Mouse (Mus musculus) inflammation-experienced regulatory T-cells, adult 6 months (primary cell): ENCODE measurements at regions not wholly inside any gene's neighbourhood (a gene's known extent, or its start where the extent isn't known, plus 50 kb on each side); places are given as distances from the start of the nearest gene placed in this dataset.

Source experiments
- ATAC-seq: one replicate; pipeline ENCODE4 v1.8.0; 2017

- ATAC-seq: no peak
These were observed 239.2 kb upstream of the Tbx3 start for GRCm38 (mm10) chr5:119431271-119431756.

DNA sequence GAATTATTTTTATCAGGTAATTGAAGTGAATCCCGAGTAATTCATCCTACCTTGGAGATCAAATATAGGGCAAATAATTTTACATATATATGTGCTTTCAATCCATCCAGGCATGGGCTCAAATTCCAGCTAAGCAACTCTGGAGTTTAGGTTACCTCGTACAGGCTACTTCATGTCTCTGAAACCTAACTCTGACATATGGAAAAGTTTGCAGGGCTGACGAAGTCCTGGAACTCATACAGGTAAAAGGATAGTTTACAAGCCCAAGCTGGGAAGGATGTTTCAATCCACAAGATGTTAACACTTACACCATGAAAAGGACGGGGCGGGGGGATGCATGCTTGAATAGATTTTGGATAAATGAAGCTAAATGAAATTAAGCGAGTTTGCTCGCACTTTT lies 235.9 kb upstream of the Tbx3 start:
- ATAC-seq: no peak

DNA sequence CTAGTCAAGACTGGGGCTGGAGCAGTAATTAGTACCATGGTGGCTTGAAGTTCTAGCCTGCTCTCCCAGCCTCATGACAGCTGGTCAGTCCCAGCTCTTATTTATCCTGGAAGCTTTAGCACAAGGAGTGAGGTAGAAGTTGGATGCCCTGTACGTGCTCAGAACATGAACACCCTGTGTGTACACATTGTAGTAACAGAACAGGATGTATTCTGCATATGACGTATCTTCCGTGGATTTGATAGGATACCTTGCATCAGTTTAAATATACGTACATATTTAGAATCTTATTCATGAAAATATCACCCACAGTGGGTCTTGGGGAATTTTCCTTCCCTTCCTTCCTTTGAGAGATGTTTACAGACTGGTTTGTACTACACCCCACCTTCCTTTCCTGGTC lies 222.0 kb upstream of the Tbx3 start:
- no peak for ATAC-seq

GRCm38 (mm10) chr5:119449166-119449565 lies 221.3 kb upstream of the Tbx3 start:
- no peak for ATAC-seq

- ATAC-seq: no peak
These were observed 210.7 kb upstream of the Tbx3 start for GRCm38 (mm10) chr5:119459751-119460150.

- no peak for ATAC-seq
These were observed 207.6 kb upstream of the Tbx3 start for GRCm38 (mm10) chr5:119462659-119463530.

GRCm38 (mm10) chr5:119464553-119464952 lies 205.9 kb upstream of the Tbx3 start:
- no peak for ATAC-seq

- ATAC-seq: no peak
These were observed 203.0 kb upstream of the Tbx3 start for GRCm38 (mm10) chr5:119467346-119468085.

- no peak for ATAC-seq
These were observed 192.5 kb upstream of the Tbx3 start for GRCm38 (mm10) chr5:119477926-119478325.

DNA sequence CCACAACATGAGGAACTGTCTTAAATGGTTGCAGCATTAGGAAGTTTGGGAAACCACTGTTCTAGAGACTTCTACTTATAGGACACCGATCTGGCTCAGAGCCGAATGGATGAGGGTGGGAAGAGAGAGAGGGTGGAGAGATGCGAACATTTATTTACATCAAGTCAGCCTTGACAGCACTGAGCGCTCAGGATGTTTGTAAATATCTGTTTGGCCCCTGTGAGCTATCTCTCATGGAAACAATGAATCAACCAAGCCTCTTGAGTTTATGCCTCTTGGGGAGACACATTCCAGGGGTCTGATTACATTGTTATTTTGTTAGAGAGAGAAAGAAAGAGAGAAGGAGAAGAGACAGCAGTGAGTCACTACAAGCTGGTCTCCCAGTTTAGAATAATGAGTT lies 192.1 kb upstream of the Tbx3 start:
- ATAC-seq: no peak

- ATAC-seq: no peak
These were observed 190.0 kb upstream of the Tbx3 start for GRCm38 (mm10) chr5:119480191-119481190.

- no peak for ATAC-seq
These were observed 186.8 kb upstream of the Tbx3 start for GRCm38 (mm10) chr5:119483706-119484105.

DNA sequence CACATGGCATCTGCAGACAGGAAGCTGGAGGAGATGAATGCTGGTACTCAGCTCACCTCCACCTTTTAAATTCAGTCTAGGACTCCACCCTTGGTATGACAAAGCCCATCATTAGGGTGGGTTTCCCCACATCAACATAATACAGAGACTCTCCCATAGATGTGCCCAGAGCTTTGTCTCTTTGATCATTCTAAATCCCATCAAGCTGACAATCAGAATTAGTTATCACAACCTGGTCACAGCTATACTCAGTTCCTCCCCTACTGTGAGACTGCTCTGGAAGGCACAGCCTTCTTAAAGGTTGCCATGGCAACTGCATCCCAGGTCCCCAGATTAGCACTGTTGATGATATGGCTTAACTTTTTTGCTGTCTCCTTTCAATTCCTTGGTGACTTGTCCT lies 184.3 kb upstream of the Tbx3 start:
- ATAC-seq: no peak

GRCm38 (mm10) chr5:119487184-119487583 lies 183.3 kb upstream of the Tbx3 start:
- no peak for ATAC-seq

DNA sequence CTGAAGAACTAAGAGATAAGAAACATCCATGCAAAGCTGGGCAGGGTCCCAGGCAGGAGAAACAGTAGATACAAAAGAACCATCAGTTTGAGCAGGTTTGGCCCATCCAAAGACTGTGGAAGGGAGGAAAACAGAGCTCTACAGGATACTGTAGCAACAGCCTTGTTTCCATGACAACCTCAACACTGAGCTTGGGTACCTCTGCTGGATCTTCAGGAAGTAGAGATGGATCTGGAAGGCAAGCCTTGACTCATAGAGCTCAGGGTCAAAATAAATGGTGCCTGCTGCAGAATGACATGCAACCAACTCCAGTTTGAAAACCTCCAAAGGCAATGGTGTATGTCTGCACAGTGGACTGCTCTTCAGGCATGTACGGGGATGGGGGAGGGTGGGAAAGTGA lies 173.0 kb upstream of the Tbx3 start:
- ATAC-seq: no peak

DNA sequence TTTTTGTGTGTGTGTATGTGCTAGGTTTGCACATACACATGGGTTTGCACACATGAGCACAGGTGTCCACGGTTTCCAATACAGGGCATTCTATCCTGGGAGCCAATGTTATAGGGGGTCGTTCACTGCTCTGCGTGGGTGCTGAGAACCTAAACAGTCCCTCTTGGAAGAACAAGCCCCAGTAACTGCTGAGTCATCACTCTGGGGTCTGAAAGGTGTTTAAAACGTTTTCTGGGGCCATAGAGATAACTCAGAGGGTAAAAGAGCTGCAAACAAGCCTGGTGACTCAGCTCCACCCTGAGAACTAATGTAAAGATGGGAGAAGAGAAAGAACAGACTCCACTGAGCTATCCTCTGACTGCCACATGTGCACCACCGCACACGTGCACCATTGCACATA lies 172.0 kb upstream of the Tbx3 start:
- no peak for ATAC-seq

DNA sequence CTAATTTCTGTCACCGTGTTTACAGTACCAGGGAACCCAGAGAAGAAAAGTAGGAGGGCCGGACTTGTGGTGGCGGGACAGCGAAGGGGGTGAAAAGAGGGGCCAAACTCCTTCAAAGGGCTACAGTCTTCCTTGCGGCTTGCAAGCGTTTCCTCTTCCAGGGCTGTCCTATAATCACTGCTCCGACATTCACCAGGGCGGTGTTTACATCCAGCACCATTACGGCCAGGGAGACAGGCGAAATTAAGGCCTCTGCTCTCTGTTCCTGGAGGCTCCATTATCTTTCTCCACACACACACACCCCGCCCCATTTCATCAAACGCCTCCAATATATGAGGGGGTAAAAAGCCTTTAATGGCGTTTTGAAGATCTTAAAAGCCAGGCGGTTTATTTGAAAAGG lies 162.8 kb upstream of the Tbx3 start:
- no peak for ATAC-seq

GRCm38 (mm10) chr5:119518506-119519252 lies 151.8 kb upstream of the Tbx3 start:
- no peak for ATAC-seq

- ATAC-seq: no peak
These were observed 146.3 kb upstream of the Tbx3 start for GRCm38 (mm10) chr5:119524171-119524570.

GRCm38 (mm10) chr5:119525960-119526359 lies 144.5 kb upstream of the Tbx3 start:
- no peak for ATAC-seq

- ATAC-seq: no peak
These were observed 140.5 kb upstream of the Tbx3 start for GRCm38 (mm10) chr5:119530009-119530408.

DNA sequence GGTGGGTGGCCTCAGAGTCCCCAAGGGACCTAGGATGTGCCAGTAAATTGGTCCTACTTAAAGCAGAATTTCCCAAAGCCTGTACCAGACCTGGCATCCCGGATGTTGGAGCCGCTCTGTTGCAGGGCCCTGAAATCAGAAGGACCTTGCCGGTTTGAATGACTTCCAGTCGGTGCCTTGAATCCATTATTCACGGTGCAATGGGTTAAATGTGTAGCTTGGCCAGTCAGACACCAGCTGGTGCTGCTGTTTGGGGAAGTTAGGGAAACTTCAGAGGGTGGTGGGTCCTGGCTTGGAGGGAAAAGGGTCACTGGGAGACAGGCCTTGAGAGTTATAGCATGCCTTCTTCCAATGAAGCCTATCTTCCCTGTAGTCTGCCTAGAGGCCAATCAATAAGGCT lies 135.5 kb upstream of the Tbx3 start:
- no peak for ATAC-seq
